ENCODE assay signal across 16 mouse cellular contexts in genomic region chr2:179555928-179556327, GRCm38 (mm10).
DNase-seq lines count a peak whose midpoint lies in the region; ATAC-seq lines count a peak whose summit lies in the region.
"Had no signal": no experiment of that assay in that cellular context is flagged by ENCODE, and none has a peak within 500 bp of the region (broad histone marks: within the 10 kb centered on the region; RNA-seq: fewer than 3 reads in every experiment).

No protein-coding gene starts in this region.

- H3K9ac ChIP-seq in forebrain, embryonic 16.5 days (replicated peaks; ENCODE audit: low read depth, low read length), result no peak overlapping the region
- no peak overlapping the region for H3K9ac ChIP-seq in forebrain, embryonic 13.5 days
- no peak overlapping the region for H3K9ac ChIP-seq in midbrain, embryonic 11.5 days (ENCODE audit: low read length)
- H3K9ac ChIP-seq: embryonic facial prominence, embryonic 13.5 days; heart, embryonic 12.5 days had no signal

- peaks cover 14% of the 10 kb centered on the region; the same call in 1 of the 2 replicates for H3K4me1 ChIP-seq in forebrain, embryonic 16.5 days (replicated peaks; ENCODE audit: control insufficient read depth, insufficient read depth, low read length)
- peaks cover 18% of the 10 kb centered on the region for H3K4me1 ChIP-seq in forebrain, embryonic 13.5 days
- no peaks in the 10 kb centered on the region for H3K4me1 ChIP-seq in midbrain, embryonic 11.5 days (ENCODE audit: control insufficient read depth, insufficient read depth, low read length)
- H3K4me1 ChIP-seq in midbrain, embryonic 10.5 days, result peaks cover 6% of the 10 kb centered on the region; the same call in 1 of the 2 replicates
- H3K4me1 ChIP-seq: embryonic facial prominence, embryonic 13.5 days; heart, embryonic 12.5 days had no signal

- H3K36me3 ChIP-seq in forebrain, embryonic 16.5 days (ENCODE audit: control insufficient read depth, insufficient read depth), result no peaks in the 10 kb centered on the region
- H3K36me3 ChIP-seq in forebrain, embryonic 13.5 days (ENCODE audit: poor library complexity, severe bottlenecking), result no peaks in the 10 kb centered on the region
- no peaks in the 10 kb centered on the region for H3K36me3 ChIP-seq in midbrain, embryonic 11.5 days (ENCODE audit: control insufficient read depth, insufficient read depth, low read length)
- H3K36me3 ChIP-seq in midbrain, embryonic 10.5 days, result no peaks in the 10 kb centered on the region
- H3K36me3 ChIP-seq: embryonic facial prominence, embryonic 13.5 days; G1E; heart, embryonic 12.5 days had no signal

- no peaks in the 10 kb centered on the region for H3K9me3 ChIP-seq in forebrain, embryonic 16.5 days (ENCODE audit: control insufficient read depth, low read length)
- no peaks in the 10 kb centered on the region for H3K9me3 ChIP-seq in forebrain, embryonic 13.5 days (replicated peaks)
- no peaks in the 10 kb centered on the region for H3K9me3 ChIP-seq in midbrain, embryonic 11.5 days (ENCODE audit: control insufficient read depth, low read length)
- no peaks in the 10 kb centered on the region for H3K9me3 ChIP-seq in midbrain, embryonic 10.5 days (replicated peaks)
- H3K9me3 ChIP-seq: embryonic facial prominence, embryonic 13.5 days; heart, embryonic 12.5 days had no signal

- H3K4me2 ChIP-seq in forebrain, embryonic 16.5 days (ENCODE audit: low read length), result no peak overlapping the region
- no peak overlapping the region for H3K4me2 ChIP-seq in forebrain, embryonic 13.5 days
- H3K4me2 ChIP-seq in midbrain, embryonic 11.5 days, result no peak overlapping the region
- H3K4me2 ChIP-seq: embryonic facial prominence, embryonic 13.5 days; heart, embryonic 12.5 days had no signal

- 65% methylated on average over 4 of the region's 4 CpGs for WGBS in forebrain, embryonic 16.5 days
- 84% methylated on average over 4 of the region's 4 CpGs for WGBS in forebrain, embryonic 13.5 days
- WGBS in midbrain, embryonic 11.5 days, result 82% methylated on average over 4 of the region's 4 CpGs
- 81% methylated on average over 4 of the region's 4 CpGs for WGBS in midbrain, embryonic 10.5 days

- DNase-seq in midbrain, embryonic 11.5 days (ENCODE audit: low spot score, missing footprints), result peak; percentile 62
- DNase-seq in midbrain, embryonic 10.5 days (ENCODE audit: low spot score), result no peak
- peak; percentile 14 to 29 for DNase-seq in layer of hippocampus, adult 8-10 months (ENCODE audit: low spot score in 2 of 2)
- DNase-seq in Muller cell, postnatal 12 days (ENCODE audit: inconsistent ontology term), result no peak
- DNase-seq: adrenal gland, postnatal 10 days; gastrocnemius, adult 2 months; gastrocnemius, postnatal 25 days; kidney, adult 11 months had no signal

- no peaks in the 10 kb centered on the region for H3K27me3 ChIP-seq in forebrain, embryonic 16.5 days (replicated peaks; ENCODE audit: control insufficient read depth, insufficient read depth, low read length)
- no peaks in the 10 kb centered on the region for H3K27me3 ChIP-seq in forebrain, embryonic 13.5 days
- H3K27me3 ChIP-seq in midbrain, embryonic 11.5 days (ENCODE audit: control insufficient read depth, insufficient read depth, low read length), result no peaks in the 10 kb centered on the region
- H3K27me3 ChIP-seq in midbrain, embryonic 10.5 days (ENCODE audit: low read depth, poor library complexity, severe bottlenecking), result no peaks in the 10 kb centered on the region
- H3K27me3 ChIP-seq: embryonic facial prominence, embryonic 13.5 days had no signal

- H3K27ac ChIP-seq in forebrain, embryonic 16.5 days (ENCODE audit: low read length), result no peak overlapping the region
- no peak overlapping the region for H3K27ac ChIP-seq in forebrain, embryonic 13.5 days
- H3K27ac ChIP-seq in midbrain, embryonic 11.5 days (ENCODE audit: low read depth, low read length), result no peak overlapping the region
- no peak overlapping the region for H3K27ac ChIP-seq in midbrain, embryonic 10.5 days (replicated peaks)
- H3K27ac ChIP-seq: embryonic facial prominence, embryonic 13.5 days; gastrocnemius, adult 2 months had no signal

- ATAC-seq in forebrain, embryonic 16.5 days, result 0 out of 2 replicates have a peak, but pooled peaks have one; percentile 15
- ATAC-seq in forebrain, embryonic 13.5 days, result no peak
- ATAC-seq in midbrain, embryonic 11.5 days (ENCODE audit: low FRiP score), result no peak
- no peak for ATAC-seq in monocyte, adult 5-6 weeks (replicated peaks; ENCODE audit: insufficient number of reproducible peaks, low FRiP score, low TSS enrichment, poor library complexity, severe bottlenecking)
- ATAC-seq: hindbrain, embryonic 16.5 days; inflammation-experienced regulatory T-cells, adult 6 months had no signal

- H3K4me3 ChIP-seq in forebrain, embryonic 16.5 days (replicated peaks; ENCODE audit: low read length), result no peak overlapping the region
- no peak overlapping the region for H3K4me3 ChIP-seq in forebrain, embryonic 13.5 days
- no peak overlapping the region for H3K4me3 ChIP-seq in midbrain, embryonic 11.5 days (ENCODE audit: low read depth, low read length)
- no peak overlapping the region for H3K4me3 ChIP-seq in midbrain, embryonic 10.5 days
- H3K4me3 ChIP-seq: embryonic facial prominence, embryonic 13.5 days; gastrocnemius, adult 2 months; heart, embryonic 12.5 days had no signal

Comparison
In these comparisons a context has a peak if more than half of its experiments do, and no peak if none do; other contexts are left out.
1. DNase-seq: peak in midbrain, embryonic 11.5 days (single experiment) and layer of hippocampus, adult 8-10 months (2 of 2); none in midbrain, embryonic 10.5 days (single experiment) and Muller cell, postnatal 12 days (single experiment).